Mouse (Mus musculus): Measurements from ENCODE around the gene Rbm6.

The Rbm6 gene

GRCm38 (mm10) chr9:107873137-107873536, at the start of gene Rbm6:
Rbm6 (minus strand) TSS chr9:107873237.
- no peak for DNase-seq

- no peak for DNase-seq
These were observed 46.4 kb upstream of the Rbm6 start for GRCm38 (mm10) chr9:107919441-107919840.

GRCm38 (mm10) chr9:107918884-107919283, 45.8 kb upstream of the Rbm6 start:
- no peak for DNase-seq

GRCm38 (mm10) chr9:107917895-107918608, 45.0 kb upstream of the Rbm6 start:
- peak in 1 of 2 experiments; percentile 31 for DNase-seq

GRCm38 (mm10) chr9:107914764-107915420, 41.9 kb upstream of the Rbm6 start:
- no peak for DNase-seq

GRCm38 (mm10) chr9:107910025-107910769, 37.2 kb upstream of the Rbm6 start:
- no peak for DNase-seq

- peak in 1 of 2 experiments; percentile 23 for DNase-seq
These were observed 35.5 kb upstream of the Rbm6 start for GRCm38 (mm10) chr9:107908410-107909158.

GRCm38 (mm10) chr9:107907801-107908120, 34.7 kb upstream of the Rbm6 start:
- no peak for DNase-seq

- DNase-seq = peak in 1 of 2 experiments; percentile 36
These were observed 34.1 kb upstream of the Rbm6 start for GRCm38 (mm10) chr9:107906967-107907800.

- peak; percentile 88 to 92 for DNase-seq
These were observed 33.4 kb upstream of the Rbm6 start, which contains the start of gene Mst1r for GRCm38 (mm10) chr9:107906252-107906966. Mst1r (plus strand) TSS chr9:107906873.

- DNase-seq = peak; percentile 93 to 94
These were observed 31.7 kb upstream of the Rbm6 start for GRCm38 (mm10) chr9:107904726-107905125.

- DNase-seq = no peak
These were observed 28.5 kb upstream of the Rbm6 start for GRCm38 (mm10) chr9:107901627-107901914.

- peak; percentile 85 to 91 for DNase-seq
These were observed 28.0 kb upstream of the Rbm6 start for GRCm38 (mm10) chr9:107900840-107901626.

- DNase-seq = no peak
These were observed 26.8 kb upstream of the Rbm6 start for GRCm38 (mm10) chr9:107899855-107900254.

- DNase-seq = no peak
These were observed 25.5 kb upstream of the Rbm6 start for GRCm38 (mm10) chr9:107898563-107898962.

GRCm38 (mm10) chr9:107891023-107891422, 18.0 kb upstream of the Rbm6 start:
- DNase-seq = peak; percentile 37 to 49

- no peak for DNase-seq
These were observed 17.2 kb upstream of the Rbm6 start for GRCm38 (mm10) chr9:107890260-107890659.

- DNase-seq = peak in 1 of 2 experiments; percentile 75
These were observed 15.3 kb upstream of the Rbm6 start for GRCm38 (mm10) chr9:107888267-107888850.

GRCm38 (mm10) chr9:107887804-107888266, 14.8 kb upstream of the Rbm6 start, which contains the start of gene Mon1a:
Mon1a (plus strand) TSS chr9:107888151.
- DNase-seq = peak; percentile 83 to 90

GRCm38 (mm10) chr9:107880411-107880810, 7.4 kb upstream of the Rbm6 start:
- no peak for DNase-seq

Data from kidney, postnatal 4 days (tissue).